Mouse (Mus musculus): Measurements from ENCODE around the gene Ifit3b. TPM values are rescaled to one million over a fixed set of nuclear protein-coding genes. Genes with fewer than 3 reads are reported as not detected.
A peak's percentile ranks its signal among the peaks of the same experiment; 100 is the strongest.
"Not testable (repeated sequence)": the region's sequence is repeated elsewhere in the genome, so short reads cannot be mapped to it uniquely, and the experiment has no call there.

Ifit3b gene
- polyA plus RNA-seq, 1 experiment from 2014 or later = 0.32 TPM

- WGBS = 52% methylated on average over 5 of the region's 5 CpGs
- H3K27me3 ChIP-seq; H3K27ac ChIP-seq; H3K9ac ChIP-seq; H3K9me3 ChIP-seq; H3K4me1 ChIP-seq; ATAC-seq (ENCODE audit: borderline replicate concordance, extremely low read depth, low FRiP score, low TSS enrichment); H3K4me2 ChIP-seq; H3K36me3 ChIP-seq; H3K4me3 ChIP-seq: not testable (repeated sequence)
Measured at GRCm38 (mm10) chr19:34585740-34586458, 21.9 kb upstream of the Ifit3b start.

- not testable (repeated sequence) for H3K4me3 ChIP-seq, H3K27me3 ChIP-seq, H3K4me1 ChIP-seq, H3K9ac ChIP-seq, H3K9me3 ChIP-seq, H3K4me2 ChIP-seq, H3K27ac ChIP-seq, H3K36me3 ChIP-seq
- 66% methylated on average over 9 of the region's 12 CpGs for WGBS
- ATAC-seq (ENCODE audit: borderline replicate concordance, extremely low read depth, low FRiP score, low TSS enrichment) = 0 out of 2 replicates have a peak, but pooled peaks have one; percentile 16
Measured at GRCm38 (mm10) chr19:34587898-34588692, 19.7 kb upstream of the Ifit3b start.

DNA sequence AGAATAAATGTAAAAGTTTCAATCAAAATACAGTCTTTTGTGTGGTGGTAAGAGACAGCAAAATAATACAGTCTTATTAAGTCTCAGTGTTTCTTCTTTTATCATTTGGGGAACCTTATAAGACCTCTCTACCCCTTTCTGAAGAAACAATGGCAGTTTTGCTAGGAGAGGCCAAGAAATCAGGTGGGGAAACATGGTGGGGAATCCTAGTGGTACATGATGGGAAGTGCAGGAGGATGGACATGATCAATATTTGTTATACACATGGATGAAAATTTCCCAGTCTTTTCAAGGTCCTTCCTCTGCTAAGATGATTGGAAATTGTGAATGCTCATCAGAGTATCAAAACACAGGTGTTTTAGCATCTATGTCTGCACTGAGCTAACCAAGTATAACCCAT lies 18.8 kb upstream of the Ifit3b start:
- no peaks in the 10 kb centered on the region for H3K9me3 ChIP-seq
- H3K27me3 ChIP-seq = no peaks in the 10 kb centered on the region
- H3K36me3 ChIP-seq = no peaks in the 10 kb centered on the region
- ATAC-seq (ENCODE audit: borderline replicate concordance, extremely low read depth, low FRiP score, low TSS enrichment) = no peak
- no peak overlapping the region for H3K27ac ChIP-seq
- peaks cover 6% of the 10 kb centered on the region for H3K4me1 ChIP-seq
- H3K4me2 ChIP-seq = no peak overlapping the region
- H3K4me3 ChIP-seq = no peak overlapping the region
- no peak overlapping the region for H3K9ac ChIP-seq

GRCm38 (mm10) chr19:34593456-34593855 lies 14.3 kb upstream of the Ifit3b start:
- Histone ChIP-seq H3K4me2 (no peak overlapping the region), H3K4me1 (peaks cover 9% of the 10 kb centered on the region), H3K27me3 (no peaks in the 10 kb centered on the region), H3K27ac (no peak overlapping the region), H3K4me3 (no peak overlapping the region), H3K9me3 (no peaks in the 10 kb centered on the region), H3K36me3 (no peaks in the 10 kb centered on the region), H3K9ac (no peak overlapping the region)
- ATAC-seq (ENCODE audit: borderline replicate concordance, extremely low read depth, low FRiP score, low TSS enrichment) = no peak
- WGBS = 90% methylated on average over 2 of the region's 2 CpGs

DNA sequence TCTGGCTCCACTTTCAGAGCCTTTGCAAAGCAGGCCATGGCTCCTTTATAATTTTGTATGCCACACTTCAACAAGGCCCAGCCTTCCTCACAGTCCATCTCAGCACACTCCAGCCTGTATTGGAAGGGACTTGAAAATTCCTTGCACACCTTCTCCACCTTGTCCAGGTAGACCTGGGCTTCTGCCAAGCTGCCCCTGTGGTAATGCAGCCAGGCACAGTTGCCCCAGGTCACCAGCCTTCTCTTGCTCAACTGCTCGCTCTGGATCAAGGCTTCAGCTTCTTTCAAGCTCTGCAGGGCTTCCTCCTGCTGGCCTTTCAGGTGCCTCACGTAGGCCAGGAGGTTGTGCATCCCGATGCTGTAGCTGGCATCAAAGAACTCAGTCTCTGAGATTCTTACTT lies 13.2 kb upstream of the Ifit3b start:
- 82% methylated on average over 3 of the region's 3 CpGs for WGBS
- not testable (repeated sequence) for H3K4me1 ChIP-seq; H3K27ac ChIP-seq; ATAC-seq (ENCODE audit: borderline replicate concordance, extremely low read depth, low FRiP score, low TSS enrichment); H3K36me3 ChIP-seq; H3K4me3 ChIP-seq; H3K27me3 ChIP-seq; H3K9ac ChIP-seq; H3K9me3 ChIP-seq; H3K4me2 ChIP-seq

DNA sequence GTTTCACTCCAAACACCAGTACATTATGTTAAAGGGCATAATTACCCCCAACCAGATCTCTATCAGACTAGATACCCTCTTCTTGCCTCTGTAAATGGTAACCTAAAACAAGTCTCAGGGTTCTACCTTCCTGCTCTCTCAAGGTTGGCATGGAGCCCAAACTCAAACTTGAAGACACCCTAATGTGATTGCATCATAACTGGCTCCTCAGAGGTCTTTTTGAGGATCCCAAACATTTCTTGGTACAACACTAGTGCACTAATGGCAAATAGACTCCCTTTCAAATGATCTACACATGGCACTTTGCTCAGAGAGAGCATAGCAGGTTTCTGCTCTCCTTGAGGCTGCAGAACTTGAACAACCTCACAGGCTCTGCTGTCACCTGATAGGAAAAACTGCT lies 11.0 kb upstream of the Ifit3b start:
- Histone ChIP-seq H3K4me3 (no peak overlapping the region), H3K9me3 (no peaks in the 10 kb centered on the region), H3K4me2 (no peak overlapping the region), H3K4me1 (peaks cover 10% of the 10 kb centered on the region), H3K9ac (no peak overlapping the region), H3K27ac (no peak overlapping the region), H3K36me3 (no peaks in the 10 kb centered on the region), H3K27me3 (no peaks in the 10 kb centered on the region)
- no peak for ATAC-seq (ENCODE audit: borderline replicate concordance, extremely low read depth, low FRiP score, low TSS enrichment)

- no peaks in the 10 kb centered on the region for H3K27me3 ChIP-seq
- H3K4me2 ChIP-seq = no peak overlapping the region
- H3K36me3 ChIP-seq = no peaks in the 10 kb centered on the region
- no peaks in the 10 kb centered on the region for H3K9me3 ChIP-seq
- no peak overlapping the region for H3K4me3 ChIP-seq
- peak; percentile 48; the same call in 1 of the 2 replicates for ATAC-seq (ENCODE audit: borderline replicate concordance, extremely low read depth, low FRiP score, low TSS enrichment)
- WGBS = 63% methylated on average over 2 of the region's 2 CpGs
- peaks cover 10% of the 10 kb centered on the region for H3K4me1 ChIP-seq
- H3K9ac ChIP-seq = no peak overlapping the region
- no peak overlapping the region for H3K27ac ChIP-seq
Measured at GRCm38 (mm10) chr19:34598341-34598740, 9.4 kb upstream of the Ifit3b start.

- ATAC-seq (ENCODE audit: borderline replicate concordance, extremely low read depth, low FRiP score, low TSS enrichment); H3K4me2 ChIP-seq; H3K27ac ChIP-seq; H3K9me3 ChIP-seq; H3K36me3 ChIP-seq; H3K4me3 ChIP-seq; H3K27me3 ChIP-seq; H3K9ac ChIP-seq; H3K4me1 ChIP-seq: not testable (repeated sequence)
Measured at GRCm38 (mm10) chr19:34599250-34599649, 8.5 kb upstream of the Ifit3b start.

DNA sequence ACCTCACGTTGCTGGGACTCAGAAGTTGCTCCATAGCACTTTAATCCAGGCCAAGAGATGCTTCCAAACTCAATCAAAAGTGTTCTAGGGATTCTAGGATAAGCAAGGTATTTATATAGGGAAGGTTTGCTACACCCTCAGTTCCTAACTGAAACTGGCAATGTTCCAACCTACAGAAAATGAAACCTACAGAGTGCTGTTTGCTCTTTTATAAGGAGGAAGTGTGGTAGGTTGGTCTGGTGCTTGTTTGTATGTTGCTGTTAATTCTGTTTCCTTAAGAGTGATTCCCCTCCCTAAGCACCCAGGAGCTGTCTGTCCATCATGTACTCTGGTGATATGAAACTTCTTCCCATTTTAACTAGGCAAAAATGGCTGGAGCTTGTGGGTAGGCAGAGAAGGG lies 5.9 kb upstream of the Ifit3b start, which contains the start of gene Ifit1bl1:
Ifit1bl1 (minus strand) TSS at position 69 of the 400 bp plus-strand sequence.
- not testable (repeated sequence) for H3K27ac ChIP-seq; H3K4me2 ChIP-seq; ATAC-seq (ENCODE audit: borderline replicate concordance, extremely low read depth, low FRiP score, low TSS enrichment); H3K4me3 ChIP-seq; H3K9ac ChIP-seq; H3K4me1 ChIP-seq; H3K9me3 ChIP-seq; H3K27me3 ChIP-seq; H3K36me3 ChIP-seq
- WGBS = 30% methylated on average over 1 of the region's 1 CpGs

DNA sequence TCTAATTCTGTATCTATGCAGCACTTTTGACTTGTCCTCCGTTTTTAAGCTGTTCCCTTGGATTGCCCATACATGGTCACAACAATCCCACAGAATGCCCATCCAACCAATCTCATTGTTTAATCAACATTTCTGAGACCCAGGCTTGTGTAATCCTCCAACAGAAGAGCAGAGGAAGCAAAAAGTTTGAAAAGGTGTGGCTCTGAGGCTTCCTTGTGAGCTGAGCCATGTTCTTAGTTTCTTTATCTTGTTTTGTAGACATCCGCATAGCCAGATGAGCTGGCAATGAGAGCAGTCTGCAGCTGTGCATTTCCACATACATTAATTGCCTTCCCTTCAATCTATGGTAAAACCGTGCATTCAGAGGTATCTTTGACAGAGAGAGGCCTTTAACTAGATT lies 2.3 kb upstream of the Ifit3b start:
- H3K27ac ChIP-seq = no peak overlapping the region
- no peak for ATAC-seq (ENCODE audit: borderline replicate concordance, extremely low read depth, low FRiP score, low TSS enrichment)
- H3K4me2 ChIP-seq = no peak overlapping the region
- H3K9ac ChIP-seq = no peak overlapping the region
- no peaks in the 10 kb centered on the region for H3K36me3 ChIP-seq
- H3K9me3 ChIP-seq = no peaks in the 10 kb centered on the region
- H3K4me1 ChIP-seq = no peaks in the 10 kb centered on the region
- H3K4me3 ChIP-seq = no peak overlapping the region
- WGBS = 83% methylated on average over 3 of the region's 3 CpGs
- no peaks in the 10 kb centered on the region for H3K27me3 ChIP-seq

DNA sequence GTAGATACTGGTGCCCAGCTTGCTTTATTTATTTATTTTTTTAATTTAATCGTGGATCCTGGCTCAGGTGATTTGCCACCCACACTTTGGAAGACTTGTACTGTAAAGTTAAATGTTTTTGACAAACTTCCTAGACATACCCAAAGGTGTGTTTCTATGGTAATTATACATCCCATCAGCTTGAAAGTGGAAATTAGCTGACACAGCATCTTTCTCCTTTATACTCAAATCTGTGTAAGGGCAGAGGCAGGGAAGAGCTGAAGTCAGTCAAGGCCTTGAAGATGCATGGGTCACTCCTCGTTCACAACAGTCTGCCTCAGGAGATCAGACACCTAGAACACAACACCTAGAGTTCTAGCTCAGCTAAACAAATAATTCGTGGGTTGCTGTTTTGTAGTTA lies 2.3 kb downstream of the Ifit3b start:
- H3K9ac ChIP-seq; H3K36me3 ChIP-seq; H3K27ac ChIP-seq; H3K4me3 ChIP-seq; H3K4me1 ChIP-seq; H3K4me2 ChIP-seq; H3K27me3 ChIP-seq; ATAC-seq (ENCODE audit: borderline replicate concordance, extremely low read depth, low FRiP score, low TSS enrichment); H3K9me3 ChIP-seq: not testable (repeated sequence)
- 69% methylated on average over 3 of the region's 3 CpGs for WGBS

DNA sequence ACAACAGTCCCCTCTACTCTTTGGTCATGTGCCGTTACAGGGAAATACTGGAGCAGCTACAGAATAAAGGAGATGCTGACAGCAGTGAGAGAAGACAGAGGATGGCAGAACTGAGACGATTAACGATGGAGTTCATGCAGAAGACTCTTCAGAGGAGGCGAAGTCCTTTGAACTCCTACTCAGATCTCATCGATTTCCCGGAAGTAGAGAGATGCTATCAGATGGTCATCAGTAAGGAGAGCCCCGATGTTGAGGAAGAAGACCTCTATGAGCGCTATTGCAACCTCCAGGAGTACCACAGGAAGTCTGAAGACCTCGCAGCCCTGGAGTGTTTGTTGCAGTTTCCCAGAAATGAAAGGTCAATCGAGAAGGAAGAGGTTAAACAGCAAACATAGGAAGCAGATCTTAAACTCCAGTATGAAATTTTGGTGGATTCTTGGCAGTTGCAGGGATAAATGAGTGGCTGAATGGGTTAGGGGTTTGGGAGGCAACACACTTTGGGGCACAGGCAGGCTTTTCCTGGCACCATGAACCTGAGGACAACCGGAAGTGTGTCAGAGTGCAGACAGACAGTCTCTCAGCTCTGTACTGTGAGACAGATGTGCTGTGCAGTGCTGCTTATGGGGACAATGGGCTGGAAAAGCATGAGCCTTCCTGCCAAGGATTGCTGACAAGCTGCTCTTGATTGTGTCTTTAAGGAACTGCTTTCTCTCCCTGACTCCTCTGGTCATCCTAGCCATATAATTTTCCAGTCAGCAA lies 4.7 kb downstream of the Ifit3b start:
- ATAC-seq (ENCODE audit: borderline replicate concordance, extremely low read depth, low FRiP score, low TSS enrichment); H3K9me3 ChIP-seq; H3K27me3 ChIP-seq; H3K36me3 ChIP-seq; H3K4me3 ChIP-seq; H3K4me1 ChIP-seq; H3K9ac ChIP-seq; H3K27ac ChIP-seq; H3K4me2 ChIP-seq: not testable (repeated sequence)
- WGBS = 64% methylated on average over 5 of the region's 11 CpGs
